Mouse (Mus musculus) neural tube, embryonic 15.5 days (tissue): Measurements from ENCODE around the gene Rabgap1l. TPM values are rescaled to one million over a fixed set of nuclear protein-coding genes. Genes with fewer than 3 reads are reported as not detected.

Experiments
- ATAC-seq: fragments of 200-750 bp; cut with Nextera tagmentation; 2 replicates; pipeline ENCODE4 v1.8.0; 2017; ENCODE audit warnings: mild to moderate bottlenecking, moderate TSS enrichment, moderate library complexity; ENCODE audit not compliant: low FRiP score
- H3K27ac ChIP-seq: fragments of 300-500 bp; sonication (generic); replicated peaks from 2 replicates; pipeline ENCODE4 v1.5.1; 2015; ENCODE audit warnings: mild to moderate bottlenecking, inconsistent platforms
- H3K27me3 ChIP-seq: fragments of 300-500 bp; sonication (generic); replicated peaks from 2 replicates; pipeline ENCODE4 v1.6.1; 2015; ENCODE audit warnings: inconsistent platforms
- H3K36me3 ChIP-seq: fragments of 300-500 bp; sonication (generic); 2 replicates; pipeline ENCODE4 v1.6.1; 2015; ENCODE audit warnings: inconsistent platforms
- H3K4me1 ChIP-seq: fragments of 300-500 bp; sonication (generic); 2 replicates; pipeline ENCODE4 v1.6.1; 2015; ENCODE audit warnings: inconsistent platforms
- H3K4me2 ChIP-seq: fragments of 300-500 bp; sonication (generic); 2 replicates; pipeline ENCODE4 v1.6.1; 2015; ENCODE audit warnings: inconsistent platforms, mild to moderate bottlenecking, moderate library complexity
- H3K4me3 ChIP-seq: fragments of 300-500 bp; sonication (generic); replicated peaks from 2 replicates; pipeline ENCODE4 v1.5.1; 2015; ENCODE audit warnings: mild to moderate bottlenecking, inconsistent platforms
- H3K9ac ChIP-seq: fragments of 300-500 bp; sonication (generic); replicated peaks from 2 replicates; pipeline ENCODE4 v1.6.1; 2015; ENCODE audit warnings: mild to moderate bottlenecking, inconsistent platforms
- H3K9me3 ChIP-seq: fragments of 300-500 bp; sonication (generic); replicated peaks from 2 replicates; pipeline ENCODE4 v1.6.1; 2016; ENCODE audit warnings: inconsistent platforms
- WGBS: fragments of 180-500 bp; shearing (Covaris S2); methylation state at CpG from one replicate; pipeline ENCODE4 v1.1.7; 2015; ENCODE audit warnings: mixed read lengths; 5-methylcytosine and 5-hydroxymethylcytosine counted together
- polyA plus RNA-seq: library from polyadenylated mRNA; unstranded; fragments of >200 nt; fragmentation: Nextera tagmentation; extraction: Ambion mirVana; gene quantifications from 2 replicates; pipeline ENCODE4 v1.2.1, GENCODE M21; 2015

The Rabgap1l gene
- polyA plus RNA-seq, 1 experiment from 2014 or later = 31.3 TPM

DNA sequence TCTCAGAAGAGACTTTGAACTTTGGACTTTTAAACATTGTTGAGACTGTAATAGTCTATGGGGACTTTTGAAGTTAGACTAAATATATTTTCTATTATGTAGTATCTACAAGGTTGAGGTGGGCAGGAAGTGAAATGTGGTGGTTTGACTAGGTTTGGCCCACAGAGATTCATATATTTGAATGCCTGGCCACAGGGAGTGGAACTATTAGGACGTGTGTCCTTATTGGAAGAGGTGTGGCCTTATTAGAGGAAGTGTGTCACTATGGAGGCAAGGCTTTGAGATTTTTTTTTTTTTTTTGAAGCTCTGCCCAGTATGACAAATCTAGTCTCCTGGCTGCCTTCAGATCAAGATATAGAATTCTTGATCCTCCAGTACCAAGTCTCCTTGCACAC lies 101.8 kb downstream of the Rabgap1l start:
- H3K4me1 ChIP-seq = no peaks in the 10 kb centered on the region
- no peaks in the 10 kb centered on the region for H3K36me3 ChIP-seq
- no peak overlapping the region for H3K4me3 ChIP-seq
- H3K27ac ChIP-seq = no peak overlapping the region
- H3K9me3 ChIP-seq = no peaks in the 10 kb centered on the region
- no peak overlapping the region for H3K9ac ChIP-seq
- WGBS = 92% methylated on average over 1 of the region's 1 CpGs
- no peaks in the 10 kb centered on the region for H3K27me3 ChIP-seq
- ATAC-seq = no peak
- no peak overlapping the region for H3K4me2 ChIP-seq

DNA sequence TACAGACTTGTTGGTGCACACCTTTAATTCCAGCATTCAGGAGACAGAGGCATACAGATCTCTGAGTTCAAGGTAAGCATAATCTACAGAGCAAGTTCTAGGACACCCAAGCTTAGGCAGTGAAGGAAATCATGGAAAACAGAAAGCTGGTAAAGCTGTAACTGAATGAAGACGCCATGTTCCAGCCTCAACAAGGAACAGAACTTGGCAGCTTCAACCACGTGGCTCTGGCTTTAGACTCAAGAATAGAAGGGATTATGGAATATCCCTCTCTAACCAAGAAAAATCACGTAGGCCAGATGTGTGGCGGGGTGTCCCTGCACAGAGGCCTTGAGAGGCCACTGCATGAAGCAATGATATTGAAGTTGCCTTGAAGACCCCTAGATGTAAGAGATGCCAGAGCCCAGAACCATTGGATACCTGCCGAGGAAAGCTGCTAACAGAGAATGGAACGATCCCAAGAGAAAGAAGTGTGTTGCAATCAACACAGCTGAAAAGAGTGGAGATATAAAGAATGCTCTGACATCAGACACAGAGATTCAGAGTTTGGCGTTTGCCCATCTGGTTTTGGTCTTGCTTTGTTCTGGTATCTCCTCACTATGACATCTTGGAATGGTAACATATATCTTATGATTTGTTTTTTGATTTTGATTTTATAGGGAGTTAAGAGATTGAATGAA lies 102.4 kb downstream of the Rabgap1l start:
- WGBS = 94% methylated on average over 7 of the region's 7 CpGs
- H3K36me3 ChIP-seq = no peaks in the 10 kb centered on the region
- no peak for ATAC-seq
- H3K4me3 ChIP-seq = no peak overlapping the region
- no peaks in the 10 kb centered on the region for H3K4me1 ChIP-seq
- H3K9ac ChIP-seq = no peak overlapping the region
- H3K4me2 ChIP-seq = no peak overlapping the region
- H3K9me3 ChIP-seq = no peaks in the 10 kb centered on the region
- no peak overlapping the region for H3K27ac ChIP-seq
- H3K27me3 ChIP-seq = no peaks in the 10 kb centered on the region

DNA sequence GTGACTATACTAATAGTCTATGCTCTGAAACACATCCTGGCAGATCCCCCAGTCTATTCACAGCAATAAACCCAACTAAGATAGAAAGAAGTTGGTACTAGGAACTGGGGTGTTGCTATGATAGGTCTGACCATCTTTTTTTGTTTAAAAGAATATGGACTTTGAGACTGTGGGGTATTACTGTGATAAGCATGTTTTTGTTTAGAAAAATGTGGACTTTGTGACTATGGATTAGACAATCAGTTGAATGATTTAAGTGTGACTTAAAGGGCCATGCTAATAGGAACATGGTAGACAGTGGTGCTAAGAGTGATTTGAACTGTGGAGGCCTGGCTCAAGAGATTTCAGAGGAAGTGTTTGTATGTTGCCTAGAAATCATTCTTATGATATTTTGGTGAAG lies 103.5 kb downstream of the Rabgap1l start:
- H3K4me2 ChIP-seq = no peak overlapping the region
- no peak for ATAC-seq
- no peak overlapping the region for H3K9ac ChIP-seq
- H3K4me3 ChIP-seq = no peak overlapping the region
- no peaks in the 10 kb centered on the region for H3K9me3 ChIP-seq
- H3K27me3 ChIP-seq = no peaks in the 10 kb centered on the region
- no peaks in the 10 kb centered on the region for H3K4me1 ChIP-seq
- no peak overlapping the region for H3K27ac ChIP-seq
- no peaks in the 10 kb centered on the region for H3K36me3 ChIP-seq

DNA sequence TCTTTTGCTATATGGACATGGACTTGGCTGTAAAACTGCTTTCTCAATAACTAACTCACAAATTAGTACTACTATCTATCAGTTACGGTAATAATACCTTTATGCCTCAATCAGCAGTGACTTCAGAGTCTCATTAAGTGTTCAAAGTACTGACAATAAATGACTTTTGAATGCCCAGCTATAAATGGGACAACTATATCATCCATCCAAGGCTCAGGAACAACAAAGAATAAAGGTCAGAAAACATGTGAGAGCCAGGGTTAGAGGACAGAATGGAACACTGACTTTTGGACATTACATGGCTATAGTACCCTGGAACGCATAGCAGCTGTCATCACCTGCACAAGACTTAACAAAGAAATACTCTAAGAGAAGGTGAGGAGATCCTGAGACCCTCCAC lies 108.8 kb downstream of the Rabgap1l start:
- Histone ChIP-seq H3K27ac (no peak overlapping the region), H3K9me3 (no peaks in the 10 kb centered on the region), H3K4me3 (no peak overlapping the region), H3K4me2 (no peak overlapping the region), H3K36me3 (no peaks in the 10 kb centered on the region), H3K4me1 (no peaks in the 10 kb centered on the region), H3K9ac (no peak overlapping the region), H3K27me3 (no peaks in the 10 kb centered on the region)
- 84% methylated on average over 2 of the region's 2 CpGs for WGBS
- ATAC-seq = no peak

DNA sequence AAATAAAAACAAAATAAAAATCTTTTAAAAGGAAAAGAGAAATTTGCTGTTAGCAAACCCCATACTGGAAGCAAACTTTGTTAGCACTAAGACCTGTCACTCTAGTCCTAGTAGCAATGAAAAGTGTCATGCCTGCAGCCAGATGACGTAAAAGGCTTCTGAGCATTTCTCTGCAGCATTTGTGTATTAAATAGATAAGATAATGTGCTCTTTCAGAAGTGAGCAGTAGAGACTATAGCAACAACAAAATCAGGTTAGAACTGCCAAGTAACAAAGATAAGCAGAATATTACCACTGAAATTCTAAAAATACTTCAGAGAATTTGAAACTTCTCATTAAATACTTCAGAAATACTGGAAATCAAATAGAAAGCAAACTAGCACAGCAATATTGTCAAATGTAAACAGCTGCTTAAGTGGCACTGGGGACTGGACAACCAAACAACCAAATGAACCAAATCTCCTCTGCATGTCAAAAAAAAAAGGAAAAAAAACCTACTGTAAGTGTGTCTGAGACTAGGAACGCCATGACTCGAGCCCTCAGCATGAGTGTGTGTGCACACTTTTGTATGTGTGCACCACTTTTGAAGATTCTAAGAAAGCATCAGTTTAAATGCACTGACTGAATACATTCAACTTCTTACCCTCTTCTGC lies 111.5 kb downstream of the Rabgap1l start:
- no peak for ATAC-seq
- no peak overlapping the region for H3K27ac ChIP-seq
- 86% methylated on average over 3 of the region's 3 CpGs for WGBS

GRCm38 (mm10) chr1:160674763-160675162 lies 118.2 kb downstream of the Rabgap1l start:
- 88% methylated on average over 2 of the region's 2 CpGs for WGBS
- Histone ChIP-seq H3K4me1 (no peaks in the 10 kb centered on the region), H3K4me3 (no peak overlapping the region), H3K36me3 (no peaks in the 10 kb centered on the region), H3K27ac (no peak overlapping the region), H3K4me2 (no peak overlapping the region), H3K9ac (no peak overlapping the region), H3K9me3 (no peaks in the 10 kb centered on the region), H3K27me3 (no peaks in the 10 kb centered on the region)
- no peak for ATAC-seq

More for the DNA sequence above, 111.5 kb downstream of the Rabgap1l start:
- no peak overlapping the region for H3K4me2 ChIP-seq
- no peak overlapping the region for H3K9ac ChIP-seq
- no peaks in the 10 kb centered on the region for H3K36me3 ChIP-seq
- no peaks in the 10 kb centered on the region for H3K27me3 ChIP-seq
- no peak overlapping the region for H3K4me3 ChIP-seq
- no peaks in the 10 kb centered on the region for H3K9me3 ChIP-seq
- no peaks in the 10 kb centered on the region for H3K4me1 ChIP-seq

- H3K36me3 ChIP-seq = no peaks in the 10 kb centered on the region
- H3K27me3 ChIP-seq = no peaks in the 10 kb centered on the region
- 77% methylated on average over 3 of the region's 3 CpGs for WGBS
- H3K4me1 ChIP-seq = no peaks in the 10 kb centered on the region
- H3K27ac ChIP-seq = no peak overlapping the region
- no peaks in the 10 kb centered on the region for H3K9me3 ChIP-seq
- no peak overlapping the region for H3K4me3 ChIP-seq
- H3K4me2 ChIP-seq = no peak overlapping the region
- no peak for ATAC-seq
- H3K9ac ChIP-seq = no peak overlapping the region
Observed at GRCm38 (mm10) chr1:160672088-160672814, 120.8 kb downstream of the Rabgap1l start.

DNA sequence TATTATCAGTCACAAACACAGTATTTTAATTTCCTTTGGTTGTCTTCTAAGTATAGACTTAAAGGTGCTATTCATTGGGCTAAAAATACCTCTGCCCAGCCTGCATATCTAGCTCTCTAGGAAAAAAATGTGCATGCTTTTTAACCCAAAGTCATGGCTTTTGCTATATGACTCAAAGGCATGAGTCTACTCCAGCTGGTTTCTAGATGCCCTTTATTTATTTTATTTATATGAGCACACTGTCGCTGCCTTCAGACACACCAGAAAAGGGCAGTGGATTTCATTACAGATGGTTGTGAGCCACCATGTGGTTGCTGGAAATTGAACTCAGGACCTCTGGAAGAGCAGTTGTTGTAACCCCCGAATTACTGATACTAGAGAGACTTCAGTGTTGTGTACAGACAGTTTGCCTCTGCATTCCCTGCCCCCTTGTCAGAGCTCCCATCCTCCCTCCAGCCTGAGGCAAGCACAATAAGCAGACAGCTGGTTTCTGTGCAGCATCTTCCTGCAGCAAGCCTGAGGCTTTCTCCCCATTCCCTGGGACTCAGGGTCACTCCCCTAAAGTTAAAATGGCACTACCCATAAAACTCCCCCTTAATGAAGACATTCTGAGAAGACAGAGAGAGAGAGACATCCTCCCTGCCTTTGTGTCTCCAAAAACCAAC lies 137.1 kb downstream of the Rabgap1l start:
- no peak for ATAC-seq
- Histone ChIP-seq H3K4me2 (no peak overlapping the region), H3K9me3 (no peaks in the 10 kb centered on the region), H3K9ac (no peak overlapping the region), H3K36me3 (no peaks in the 10 kb centered on the region), H3K27me3 (no peaks in the 10 kb centered on the region), H3K4me3 (no peak overlapping the region), H3K27ac (no peak overlapping the region), H3K4me1 (no peaks in the 10 kb centered on the region)
- 60% methylated on average over 2 of the region's 2 CpGs for WGBS

- no peaks in the 10 kb centered on the region for H3K9me3 ChIP-seq
- no peaks in the 10 kb centered on the region for H3K36me3 ChIP-seq
- H3K4me3 ChIP-seq = no peak overlapping the region
- no peak overlapping the region for H3K4me2 ChIP-seq
- no peak for ATAC-seq
- no peaks in the 10 kb centered on the region for H3K27me3 ChIP-seq
- H3K27ac ChIP-seq = no peak overlapping the region
- H3K4me1 ChIP-seq = no peaks in the 10 kb centered on the region
- 38% methylated on average over 3 of the region's 3 CpGs for WGBS
- H3K9ac ChIP-seq = no peak overlapping the region
Observed at GRCm38 (mm10) chr1:160651691-160652090, 141.3 kb downstream of the Rabgap1l start.

- H3K36me3 ChIP-seq = no peaks in the 10 kb centered on the region
- WGBS = 93% methylated on average over 3 of the region's 3 CpGs
- ATAC-seq = no peak
- no peaks in the 10 kb centered on the region for H3K27me3 ChIP-seq
- no peaks in the 10 kb centered on the region for H3K9me3 ChIP-seq
- H3K4me2 ChIP-seq = no peak overlapping the region
- no peak overlapping the region for H3K4me3 ChIP-seq
- no peaks in the 10 kb centered on the region for H3K4me1 ChIP-seq
- H3K27ac ChIP-seq = no peak overlapping the region
- H3K9ac ChIP-seq = no peak overlapping the region
Observed at GRCm38 (mm10) chr1:160645416-160645815, 147.6 kb downstream of the Rabgap1l start.

DNA sequence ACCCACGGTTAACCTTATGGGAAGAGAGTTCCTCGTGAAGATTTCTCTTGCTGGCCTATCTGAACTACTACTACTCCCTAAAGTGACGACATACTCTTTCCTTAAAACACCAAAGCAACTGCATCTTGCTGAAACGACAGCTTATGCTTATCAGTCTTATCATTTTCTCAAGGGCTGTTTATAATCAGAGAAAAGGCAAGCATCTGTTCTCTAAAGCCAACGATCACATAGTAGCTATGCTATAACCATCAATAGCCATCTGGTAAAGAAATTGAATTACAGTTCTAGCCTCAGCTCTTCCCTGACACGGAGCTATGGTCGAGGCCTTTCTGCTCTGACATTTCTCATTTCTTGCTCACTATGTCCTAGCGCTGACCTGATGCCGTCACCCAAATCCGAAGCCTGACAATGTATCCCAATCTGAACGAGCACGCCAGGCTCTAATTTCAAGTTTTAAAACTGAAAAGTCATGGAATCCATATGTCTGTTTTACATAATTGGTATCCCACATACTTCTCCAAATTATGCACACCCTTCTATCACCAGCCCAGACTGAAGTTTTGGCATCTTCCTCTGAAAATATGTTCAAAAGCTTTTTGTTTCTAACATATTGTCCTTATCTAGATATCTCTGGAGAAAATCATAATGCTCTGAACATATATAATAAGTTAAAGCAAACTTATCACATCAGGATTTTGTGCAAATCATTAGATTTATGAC lies 164.6 kb downstream of the Rabgap1l start:
- no peaks in the 10 kb centered on the region for H3K9me3 ChIP-seq
- H3K27ac ChIP-seq = no peak overlapping the region
- H3K36me3 ChIP-seq = no peaks in the 10 kb centered on the region
- H3K27me3 ChIP-seq = no peaks in the 10 kb centered on the region
- no peaks in the 10 kb centered on the region for H3K4me1 ChIP-seq
- no peak overlapping the region for H3K4me3 ChIP-seq
- no peak overlapping the region for H3K9ac ChIP-seq
- no peak for ATAC-seq
- WGBS = 86% methylated on average over 12 of the region's 12 CpGs
- H3K4me2 ChIP-seq = no peak overlapping the region
